Mouse (Mus musculus) CH12.LX (cell line): ENCODE measurements around the gene Ncoa4.

Experiments used
- CTCF ChIP-seq, 2 experiments: IDR thresholded peaks in 1 of 2; conservative IDR thresholded peaks in 1 of 2; 2 replicates each; pipeline ENCODE4 v1.5.1; 2011 to 2012; ENCODE audit warnings: low read depth in 2 of 2, low read length in 2 of 2, improper control_type of control experiment in 1 of 2, inconsistent platforms in 1 of 2, mild to moderate bottlenecking in 1 of 2, moderate library complexity in 1 of 2
- ELF1 ChIP-seq: IDR thresholded peaks from 2 replicates; pipeline ENCODE4 v1.6.1; 2014; ENCODE audit warnings: low read depth, mild to moderate bottlenecking, inconsistent platforms, low read length, improper control_type of control experiment
- EP300 ChIP-seq: IDR thresholded peaks from 2 replicates; pipeline ENCODE4 v1.6.1; 2011; ENCODE audit warnings: low read length, improper control_type of control experiment
- GABPA ChIP-seq: IDR thresholded peaks from 2 replicates; pipeline ENCODE4 v1.6.1; 2012; ENCODE audit warnings: low read depth, low read length, improper control_type of control experiment, inconsistent platforms; ENCODE audit not compliant: insufficient replicate concordance
- HCFC1 ChIP-seq: IDR thresholded peaks from 2 replicates; pipeline ENCODE4 v1.6.1; 2012; ENCODE audit warnings: low read depth, mild to moderate bottlenecking, inconsistent platforms, low read length, improper control_type of control experiment
- MYC ChIP-seq: IDR thresholded peaks from 2 replicates; pipeline ENCODE4 v1.6.1; 2011; ENCODE audit warnings: low read depth, mild to moderate bottlenecking, improper control_type of control experiment, low read length
- PAX5 ChIP-seq: IDR thresholded peaks from 2 replicates; pipeline ENCODE4 v1.6.1; 2012; ENCODE audit warnings: low read length, inconsistent platforms, mixed read lengths
- POLR2A ChIP-seq: IDR thresholded peaks from 2 replicates; pipeline ENCODE4 v1.6.1; 2011; ENCODE audit warnings: low read depth, mild to moderate bottlenecking, improper control_type of control experiment, low read length

DNA sequence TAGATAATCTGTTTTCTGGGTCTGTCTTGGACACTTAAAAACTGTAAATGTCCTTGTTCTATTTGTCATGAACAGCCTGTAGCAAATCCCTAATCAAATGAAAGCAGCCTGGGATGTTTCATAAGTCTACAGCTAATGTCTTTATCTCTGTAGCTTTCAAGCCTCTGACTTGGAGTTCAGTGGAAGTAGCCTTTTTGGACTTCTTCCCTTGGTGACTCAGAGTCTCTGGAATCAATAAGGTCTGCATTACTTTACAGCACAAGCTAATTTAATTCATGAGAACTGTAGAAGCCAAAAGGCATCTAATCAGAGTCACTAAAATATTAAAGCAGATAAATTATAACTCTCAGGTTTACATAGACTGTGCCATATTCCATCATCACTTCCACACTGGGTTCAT, 66.9 kb downstream of the Ncoa4 start:
- TF ChIP-seq GABPA (no peak), MYC (no peak), POLR2A (no peak), CTCF (conservative IDR thresholded peaks at IDR 0.05 in 1 of 2, IDR thresholded peaks at IDR 0.05 in 1 of 2; ENCODE audit: low read depth in 2 of 2, low read length in 2 of 2) (no peak), ELF1 (no peak), EP300 (no peak), HCFC1 (no peak), PAX5 (no peak)
